Mouse (Mus musculus): Measurements from ENCODE around the gene Cdkn2b.

GRCm38 (mm10) chr4:89348842-89349241 is 38.0 kb upstream of the Cdkn2b start:
- TF ChIP-seq CTCF (IDR thresholded peaks at IDR 0.05; ENCODE audit: low read depth) = no peak
- TF ChIP-seq EP300 (IDR thresholded peaks at IDR 0.05; ENCODE audit: low read depth) = no peak
